ENCODE assay signal across 8 mouse cellular contexts in genomic region chr11:61487401-61487800, GRCm38 (mm10). TPM values are rescaled to one million over a fixed set of nuclear protein-coding genes. Genes with fewer than 3 reads are reported as not detected.
DNase-seq lines count a peak whose midpoint lies in the region; ATAC-seq lines count a peak whose summit lies in the region.

No protein-coding gene starts in this region.

- 41% methylated on average over 2 of the region's 2 CpGs for WGBS in forebrain, embryonic 15.5 days
- WGBS in kidney, embryonic 16.5 days, result 27% methylated on average over 2 of the region's 2 CpGs
- 13% methylated on average over 2 of the region's 2 CpGs for WGBS in neural tube, embryonic 15.5 days

- H3K27me3 ChIP-seq in forebrain, embryonic 15.5 days, result no peaks in the 10 kb centered on the region
- no peaks in the 10 kb centered on the region for H3K27me3 ChIP-seq in kidney, embryonic 16.5 days (ENCODE audit: insufficient read depth, low read length)
- no peaks in the 10 kb centered on the region for H3K27me3 ChIP-seq in neural tube, embryonic 15.5 days (replicated peaks)

- H3K4me2 ChIP-seq in forebrain, embryonic 15.5 days (replicated peaks), result no peak overlapping the region
- peak overlapping the region; percentile 53 for H3K4me2 ChIP-seq in kidney, embryonic 16.5 days (replicated peaks; ENCODE audit: low read depth, low read length)
- no peak overlapping the region for H3K4me2 ChIP-seq in neural tube, embryonic 15.5 days

- H3K4me1 ChIP-seq in forebrain, embryonic 15.5 days, result peaks cover 86% of the 10 kb centered on the region
- H3K4me1 ChIP-seq in kidney, embryonic 16.5 days (ENCODE audit: insufficient read depth, low read length), result peaks cover 54% of the 10 kb centered on the region
- peaks cover 63% of the 10 kb centered on the region for H3K4me1 ChIP-seq in neural tube, embryonic 15.5 days

- peak overlapping the region; percentile 97 for H3K27ac ChIP-seq in forebrain, embryonic 15.5 days (replicated peaks)
- H3K27ac ChIP-seq in kidney, embryonic 16.5 days (ENCODE audit: low read length), result 0 out of 2 replicates have a peak overlapping the region, but pooled peaks have one; percentile 28
- H3K27ac ChIP-seq in neural tube, embryonic 15.5 days (replicated peaks), result peak overlapping the region; percentile 24; the same call in 1 of the 2 replicates

- H3K36me3 ChIP-seq in forebrain, embryonic 15.5 days, result peaks cover 42% of the 10 kb centered on the region
- peaks cover 48% of the 10 kb centered on the region for H3K36me3 ChIP-seq in kidney, embryonic 16.5 days (ENCODE audit: insufficient read depth, low read length)
- peaks cover 44% of the 10 kb centered on the region for H3K36me3 ChIP-seq in neural tube, embryonic 15.5 days

- intact Hi-C loops in left cerebral cortex, postnatal 14 days (cut with DNase I), result no loop called here

- peak; percentile 63 to 69 for DNase-seq in left cerebral cortex, postnatal 14 days (ENCODE audit: low spot score in 2 of 2)
- DNase-seq in left cerebral cortex, adult 18-20 months (ENCODE audit: low spot score in 2 of 2), result no peak
- DNase-seq in adrenal gland, postnatal 25 days, result peak; percentile 69
- no peak for DNase-seq in thymus, postnatal 14 days
- no peak for DNase-seq in embryo, embryonic 9.5 days (ENCODE audit: extremely low spot score)

- no peak overlapping the region for H3K9ac ChIP-seq in forebrain, embryonic 15.5 days (replicated peaks)
- H3K9ac ChIP-seq in kidney, embryonic 16.5 days (replicated peaks; ENCODE audit: low read length), result no peak overlapping the region
- no peak overlapping the region for H3K9ac ChIP-seq in neural tube, embryonic 15.5 days (replicated peaks)

- ATAC-seq in forebrain, embryonic 15.5 days (replicated peaks), result no peak
- ATAC-seq in kidney, embryonic 16.5 days (ENCODE audit: low FRiP score, low TSS enrichment), result no peak
- ATAC-seq in neural tube, embryonic 15.5 days (ENCODE audit: low FRiP score), result 0 out of 2 replicates have a peak, but pooled peaks have one; percentile 22

- no peak overlapping the region for H3K4me3 ChIP-seq in forebrain, embryonic 15.5 days
- H3K4me3 ChIP-seq in kidney, embryonic 16.5 days (ENCODE audit: low read length), result no peak overlapping the region; the same call in 1 of the 2 replicates
- H3K4me3 ChIP-seq in neural tube, embryonic 15.5 days (replicated peaks), result no peak overlapping the region

- H3K9me3 ChIP-seq in forebrain, embryonic 15.5 days, result no peaks in the 10 kb centered on the region
- H3K9me3 ChIP-seq in kidney, embryonic 16.5 days (ENCODE audit: low read length), result no peaks in the 10 kb centered on the region
- H3K9me3 ChIP-seq in neural tube, embryonic 15.5 days (replicated peaks), result no peaks in the 10 kb centered on the region

RNA-seq across cellular contexts. Expression of gene Mfap4, which starts 2.2 kb away (rescaled TPM):
- 10 to 100 TPM; 11.1 to 11.6 TPM for total RNA-seq in left cerebral cortex, postnatal 14 days (2021)
- total RNA-seq in left cerebral cortex, adult 18-20 months (2021), result 1 to 10 TPM; 2.6 to 3.3 TPM
- total RNA-seq in adrenal gland, postnatal 25 days (2021), result 3.5 and 4.2 TPM in 2 replicates
- polyA plus RNA-seq in forebrain, embryonic 15.5 days (2015; fragmentation: Nextera tagmentation; extraction: Ambion mirVana), result 50.5 and 59.5 TPM in 2 replicates
- 164 and 181 TPM in 2 replicates for polyA plus RNA-seq in kidney, embryonic 16.5 days (2015; fragmentation: Nextera tagmentation; extraction: Ambion mirVana)
- polyA plus RNA-seq in neural tube, embryonic 15.5 days (2015; fragmentation: Nextera tagmentation; extraction: Ambion mirVana), result 48.3 and 73.6 TPM in 2 replicates

RNA-seq across cellular contexts. Expression of gene Mapk7, which starts 6.8 kb away (rescaled TPM):
- 10 to 100 TPM; 30.5 to 32.4 TPM for total RNA-seq in left cerebral cortex, postnatal 14 days (2021)
- 10 to 100 TPM; 22.9 to 23.9 TPM for total RNA-seq in left cerebral cortex, adult 18-20 months (2021)
- total RNA-seq in adrenal gland, postnatal 25 days (2021), result 21.6 and 23.9 TPM in 2 replicates
- polyA plus RNA-seq in forebrain, embryonic 15.5 days (2015; fragmentation: Nextera tagmentation; extraction: Ambion mirVana), result 109 and 117 TPM in 2 replicates
- 62.5 and 65.0 TPM in 2 replicates for polyA plus RNA-seq in kidney, embryonic 16.5 days (2015; fragmentation: Nextera tagmentation; extraction: Ambion mirVana)
- polyA plus RNA-seq in neural tube, embryonic 15.5 days (2015; fragmentation: Nextera tagmentation; extraction: Ambion mirVana), result 65.9 and 67.7 TPM in 2 replicates

RNA-seq across cellular contexts. Expression of gene B9d1, which starts 17.5 kb away (rescaled TPM):
- total RNA-seq in left cerebral cortex, postnatal 14 days (2021), result 10 to 100 TPM; 38.0 to 44.1 TPM
- 10 to 100 TPM; 43.4 to 43.8 TPM for total RNA-seq in left cerebral cortex, adult 18-20 months (2021)
- 13.8 and 19.9 TPM in 2 replicates for total RNA-seq in adrenal gland, postnatal 25 days (2021)
- polyA plus RNA-seq in forebrain, embryonic 15.5 days (2015; fragmentation: Nextera tagmentation; extraction: Ambion mirVana), result 38.8 and 42.8 TPM in 2 replicates
- polyA plus RNA-seq in kidney, embryonic 16.5 days (2015; fragmentation: Nextera tagmentation; extraction: Ambion mirVana), result 47.1 and 53.8 TPM in 2 replicates
- polyA plus RNA-seq in neural tube, embryonic 15.5 days (2015; fragmentation: Nextera tagmentation; extraction: Ambion mirVana), result 28.6 and 31.2 TPM in 2 replicates

RNA-seq across cellular contexts. Expression of gene Rnf112, which starts 33.5 kb away (rescaled TPM):
- total RNA-seq in left cerebral cortex, postnatal 14 days (2021), result 100 to 1,000 TPM; 275 to 322 TPM
- 100 to 1,000 TPM; 257 to 300 TPM for total RNA-seq in left cerebral cortex, adult 18-20 months (2021)
- total RNA-seq in adrenal gland, postnatal 25 days (2021), result 1.2 and 2.4 TPM in 2 replicates
- polyA plus RNA-seq in forebrain, embryonic 15.5 days (2015; fragmentation: Nextera tagmentation; extraction: Ambion mirVana), result 22.4 and 24.2 TPM in 2 replicates
- 0.25 and 0.33 TPM in 2 replicates for polyA plus RNA-seq in kidney, embryonic 16.5 days (2015; fragmentation: Nextera tagmentation; extraction: Ambion mirVana)
- polyA plus RNA-seq in neural tube, embryonic 15.5 days (2015; fragmentation: Nextera tagmentation; extraction: Ambion mirVana), result 24.1 and 32.9 TPM in 2 replicates

Comparison
In these comparisons a context has a peak if more than half of its experiments do, and no peak if none do; other contexts are left out.
1. DNase-seq: peak in left cerebral cortex, postnatal 14 days (2 of 2) and adrenal gland, postnatal 25 days (single experiment); none in left cerebral cortex, adult 18-20 months (0 of 2), thymus, postnatal 14 days (single experiment) and embryo, embryonic 9.5 days (single experiment).
2. H3K27ac ChIP-seq: peak in every context shown above with its lines; median percentile 97 in forebrain, embryonic 15.5 days; 28 in kidney, embryonic 16.5 days; 24 in neural tube, embryonic 15.5 days.